Mouse (Mus musculus) frontal cortex, postnatal 25 days (tissue): ENCODE results near the gene Cd320.
"Not testable (repeated sequence)": the region's sequence is repeated elsewhere in the genome, so short reads cannot be mapped to it uniquely, and the experiment has no call there.

Source experiments
- DNase-seq, 2 experiments: peaks; one replicate each; pipeline ENCODE4 v3.0.0; 2022; ENCODE audit warnings: low spot score in 2 of 2

Cd320 gene

DNA sequence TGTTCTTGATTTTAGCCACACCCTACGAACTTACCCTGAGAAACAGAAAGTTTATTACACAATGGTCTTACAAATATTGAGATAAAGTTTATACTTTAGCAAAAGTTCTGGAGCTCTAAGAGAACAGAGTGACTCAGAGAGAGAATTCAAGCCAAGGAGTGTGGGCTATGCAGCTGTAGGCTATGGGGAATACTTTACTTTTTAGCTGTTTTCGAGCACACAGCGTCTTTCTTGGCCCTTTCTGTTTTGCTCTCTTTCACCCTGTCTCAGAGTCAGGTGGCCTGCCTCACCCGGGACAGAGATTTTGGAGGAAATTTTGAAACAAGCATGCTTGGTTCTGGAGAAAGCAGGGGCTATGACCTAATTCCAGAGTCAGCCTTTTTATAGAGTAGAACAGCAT, 55.3 kb downstream of the Cd320 start:
- not testable (repeated sequence) for DNase-seq
